Mouse (Mus musculus): ENCODE data around the gene Slc35b2.

The Slc35b2 gene

GRCm38 (mm10) chr17:45584096-45584896 is 20.6 kb downstream of the Slc35b2 start:
- DNase-seq (ENCODE audit: low read depth, low spot score), result no peak

GRCm38 (mm10) chr17:45584939-45585678 is 21.4 kb downstream of the Slc35b2 start:
- DNase-seq (ENCODE audit: low read depth, low spot score), result no peak

- DNase-seq (ENCODE audit: low read depth, low spot score), result no peak
These were observed 22.2 kb downstream of the Slc35b2 start for GRCm38 (mm10) chr17:45585725-45586448.

GRCm38 (mm10) chr17:45586449-45586837 is 22.8 kb downstream of the Slc35b2 start:
- no peak for DNase-seq (ENCODE audit: low read depth, low spot score)

GRCm38 (mm10) chr17:45588370-45588769 is 24.7 kb downstream of the Slc35b2 start:
- no peak for DNase-seq (ENCODE audit: low read depth, low spot score)

- no peak for DNase-seq (ENCODE audit: low read depth, low spot score)
These were observed 25.6 kb downstream of the Slc35b2 start for GRCm38 (mm10) chr17:45589236-45589635.

GRCm38 (mm10) chr17:45589844-45590243 is 26.2 kb downstream of the Slc35b2 start:
- DNase-seq (ENCODE audit: low read depth, low spot score), result no peak

- DNase-seq (ENCODE audit: low read depth, low spot score), result no peak
These were observed 26.7 kb downstream of the Slc35b2 start for GRCm38 (mm10) chr17:45590410-45590809.

- DNase-seq (ENCODE audit: low read depth, low spot score), result no peak
These were observed 28.3 kb downstream of the Slc35b2 start for GRCm38 (mm10) chr17:45591701-45592605.

- no peak for DNase-seq (ENCODE audit: low read depth, low spot score)
These were observed 29.1 kb downstream of the Slc35b2 start for GRCm38 (mm10) chr17:45592606-45593431.

GRCm38 (mm10) chr17:45593479-45593878 is 29.8 kb downstream of the Slc35b2 start:
- DNase-seq (ENCODE audit: low read depth, low spot score), result no peak

GRCm38 (mm10) chr17:45594195-45594594 is 30.5 kb downstream of the Slc35b2 start:
- no peak for DNase-seq (ENCODE audit: low read depth, low spot score)

- DNase-seq (ENCODE audit: low read depth, low spot score), result no peak
These were observed 31.4 kb downstream of the Slc35b2 start for GRCm38 (mm10) chr17:45594881-45595735.

- no peak for DNase-seq (ENCODE audit: low read depth, low spot score)
These were observed 32.2 kb downstream of the Slc35b2 start for GRCm38 (mm10) chr17:45595736-45596390.

GRCm38 (mm10) chr17:45596631-45597396 is 33.1 kb downstream of the Slc35b2 start:
- DNase-seq (ENCODE audit: low read depth, low spot score), result no peak

- no peak for DNase-seq (ENCODE audit: low read depth, low spot score)
These were observed 34.1 kb downstream of the Slc35b2 start for GRCm38 (mm10) chr17:45597787-45598186.

- DNase-seq (ENCODE audit: low read depth, low spot score), result no peak
These were observed 34.7 kb downstream of the Slc35b2 start for GRCm38 (mm10) chr17:45598376-45598775.

GRCm38 (mm10) chr17:45598891-45599290 is 35.2 kb downstream of the Slc35b2 start:
- DNase-seq (ENCODE audit: low read depth, low spot score), result no peak
